Mouse (Mus musculus) liver (tissue): ENCODE measurements around the gene Farsa.
"Not testable (repeated sequence)": the region's sequence is repeated elsewhere in the genome, so short reads cannot be mapped to it uniquely, and the experiment has no call there.

Experiments
- DNase-seq: peaks from one replicate; pipeline ENCODE4 v3.0.0-alpha.2; 2020; ENCODE audit warnings: mixed read lengths

The Farsa gene

DNA sequence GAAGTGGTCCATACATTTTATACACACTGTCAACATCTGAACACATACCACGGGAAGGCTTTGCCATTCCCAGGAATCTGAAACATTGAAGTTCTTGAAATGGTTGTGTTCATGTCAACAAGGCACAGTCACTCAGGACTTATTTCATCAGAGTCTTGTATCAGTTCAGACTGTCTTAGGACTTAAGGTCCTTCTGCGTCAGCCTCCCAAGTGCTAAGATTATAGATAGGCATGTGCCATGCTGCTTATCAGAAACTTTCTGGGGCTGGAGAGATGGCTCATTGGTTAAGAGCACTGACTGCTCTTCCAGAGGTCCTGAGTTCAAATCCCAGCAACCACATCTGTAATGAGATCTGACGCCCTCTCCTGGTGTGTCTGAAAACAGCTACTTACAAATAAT lies 17.6 kb downstream of the Farsa start:
- no peak for DNase-seq

DNA sequence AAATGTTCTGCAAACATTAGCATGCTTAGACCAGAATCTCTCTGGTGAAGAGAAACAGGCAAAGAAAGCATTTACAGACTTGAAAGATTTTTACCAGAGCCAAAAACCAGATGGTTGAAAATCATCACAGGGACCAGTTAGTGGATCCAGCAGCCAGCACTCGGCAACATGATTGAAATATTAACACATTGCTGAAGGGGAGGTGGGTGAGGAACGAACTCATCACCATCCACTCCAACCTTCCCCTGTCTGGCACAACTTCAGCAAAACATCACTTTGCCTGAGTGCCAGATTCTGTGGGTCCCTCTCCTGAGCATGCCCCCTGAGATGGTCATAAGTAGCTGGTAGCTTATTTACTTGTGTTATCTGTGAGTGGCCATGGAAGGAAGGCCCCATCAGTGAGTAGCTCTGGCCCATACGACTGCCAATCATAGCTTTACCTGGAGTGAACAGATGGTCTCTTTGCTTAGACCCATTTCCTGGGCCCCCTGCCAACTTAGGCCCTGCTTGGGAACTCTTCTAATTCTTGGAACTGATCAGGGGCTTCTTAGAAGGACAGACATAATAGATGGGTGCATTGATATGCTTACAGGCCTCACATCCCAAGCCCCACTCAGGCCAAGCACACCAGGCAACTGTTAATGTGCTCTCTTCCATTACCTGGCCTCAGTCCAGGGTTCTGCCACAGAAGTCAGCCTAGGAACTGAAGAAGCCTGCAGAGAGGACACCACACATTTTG lies 20.7 kb downstream of the Farsa start:
- DNase-seq = no peak

- DNase-seq = peak; percentile 43
Measured at GRCm38 (mm10) chr8:84878915-84879314, 22.1 kb downstream of the Farsa start.

GRCm38 (mm10) chr8:84884728-84885127 lies 27.9 kb downstream of the Farsa start:
- no peak for DNase-seq

- no peak for DNase-seq
Measured at GRCm38 (mm10) chr8:84888280-84888679, 31.5 kb downstream of the Farsa start.

- no peak for DNase-seq
Measured at GRCm38 (mm10) chr8:84889141-84889540, 32.4 kb downstream of the Farsa start.

- DNase-seq = no peak
Measured at GRCm38 (mm10) chr8:84892993-84893708, 36.4 kb downstream of the Farsa start.

DNA sequence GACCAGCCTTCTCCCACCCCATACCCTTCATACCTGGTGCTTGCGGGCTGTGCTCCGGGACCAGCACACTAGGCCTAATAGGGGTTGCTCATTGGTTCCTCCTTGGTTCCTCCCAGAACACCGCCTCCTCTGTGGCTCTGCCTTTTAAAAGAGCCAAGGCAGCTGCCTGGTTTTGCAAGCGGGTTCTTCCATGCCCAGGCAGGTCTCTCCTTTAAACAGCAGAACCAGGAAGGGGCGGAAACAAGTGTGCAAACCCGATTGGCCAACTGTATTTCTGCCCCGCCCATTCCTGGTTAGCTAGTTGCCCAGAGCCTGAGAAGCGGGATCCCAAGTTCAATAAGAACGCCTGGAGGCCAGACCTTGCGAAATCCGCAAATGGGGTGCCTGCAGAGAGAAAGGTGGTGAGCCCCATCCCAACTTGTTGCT lies 36.9 kb downstream of the Farsa start, which contains the start of gene Gcdh:
TSS of gene Gcdh (minus strand) at position 213 of the 426 bp plus-strand sequence.
- DNase-seq = peak; percentile 95

DNA sequence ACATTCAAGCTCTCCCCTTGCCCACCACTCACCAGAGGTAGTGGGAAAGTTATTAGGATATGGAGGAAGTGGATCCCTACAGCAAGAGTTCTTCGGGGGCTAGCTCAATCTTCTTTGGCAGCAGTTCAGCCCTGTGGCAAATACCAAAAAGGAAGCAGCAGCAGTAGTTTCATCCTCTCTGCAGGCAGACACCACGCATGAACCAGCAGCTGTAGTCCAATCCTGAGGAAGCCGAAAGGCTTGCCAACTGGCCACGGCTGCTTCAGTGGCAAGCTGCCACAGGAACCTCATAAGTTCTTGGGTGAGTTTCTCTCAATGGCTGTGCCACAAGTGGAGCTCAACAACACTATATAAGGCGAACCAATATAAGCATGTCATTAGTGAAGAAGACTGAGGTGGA lies 39.2 kb downstream of the Farsa start:
- no peak for DNase-seq

GRCm38 (mm10) chr8:84901071-84901470 lies 44.3 kb downstream of the Farsa start:
- peak; percentile 89 for DNase-seq

- peak; percentile 87 for DNase-seq
Measured at GRCm38 (mm10) chr8:84901752-84902151, 45.0 kb downstream of the Farsa start, which contains the start of gene Klf1. Klf1 (plus strand) TSS chr8:84901928.

- DNase-seq = peak; percentile 47
Measured at GRCm38 (mm10) chr8:84902367-84902919, 45.7 kb downstream of the Farsa start.

DNA sequence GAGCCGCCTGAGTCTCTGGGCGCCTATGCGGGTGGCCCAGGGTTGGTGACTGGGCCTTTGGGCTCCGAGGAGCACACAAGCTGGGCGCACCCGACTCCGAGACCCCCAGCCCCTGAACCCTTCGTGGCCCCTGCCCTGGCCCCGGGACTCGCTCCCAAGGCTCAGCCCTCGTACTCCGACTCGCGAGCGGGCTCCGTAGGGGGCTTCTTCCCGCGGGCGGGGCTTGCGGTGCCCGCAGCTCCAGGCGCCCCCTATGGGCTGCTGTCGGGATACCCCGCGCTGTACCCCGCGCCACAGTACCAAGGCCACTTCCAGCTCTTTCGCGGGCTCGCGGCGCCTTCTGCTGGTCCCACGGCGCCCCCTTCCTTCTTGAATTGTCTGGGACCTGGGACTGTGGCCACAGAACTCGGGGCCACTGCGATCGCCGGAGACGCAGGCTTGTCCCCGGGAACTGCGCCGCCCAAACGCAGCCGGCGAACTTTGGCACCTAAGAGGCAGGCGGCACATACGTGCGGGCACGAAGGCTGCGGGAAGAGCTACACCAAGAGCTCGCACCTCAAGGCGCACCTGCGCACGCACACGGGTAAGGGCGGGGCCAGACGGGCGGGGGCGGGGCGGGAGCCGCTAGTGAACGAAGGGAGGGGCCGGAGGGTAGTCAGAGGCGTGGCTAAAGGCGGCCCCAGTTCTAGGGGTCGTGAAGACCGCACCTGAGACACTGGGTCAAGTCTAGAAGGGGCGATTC lies 46.3 kb downstream of the Farsa start:
- peak; percentile 94 for DNase-seq

DNA sequence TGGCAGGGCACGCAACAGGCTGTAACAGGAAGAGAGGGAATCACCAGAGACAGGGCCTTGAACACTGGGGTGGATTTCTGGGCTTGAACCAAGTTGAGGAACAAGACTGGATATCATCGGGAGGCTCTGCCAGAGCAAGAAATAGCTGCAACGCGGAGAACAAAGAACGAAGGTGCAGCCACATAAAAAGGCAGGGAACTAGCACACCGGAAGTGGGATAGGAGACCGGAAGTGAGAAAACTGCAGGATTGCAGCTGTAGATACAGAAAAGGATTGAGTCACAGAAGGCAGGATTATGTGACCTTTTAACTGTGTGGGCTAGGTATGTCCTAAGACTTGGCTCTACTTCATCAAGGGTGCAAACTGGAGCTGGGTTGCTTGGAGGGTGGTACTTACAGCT lies 47.6 kb downstream of the Farsa start:
- no peak for DNase-seq

DNA sequence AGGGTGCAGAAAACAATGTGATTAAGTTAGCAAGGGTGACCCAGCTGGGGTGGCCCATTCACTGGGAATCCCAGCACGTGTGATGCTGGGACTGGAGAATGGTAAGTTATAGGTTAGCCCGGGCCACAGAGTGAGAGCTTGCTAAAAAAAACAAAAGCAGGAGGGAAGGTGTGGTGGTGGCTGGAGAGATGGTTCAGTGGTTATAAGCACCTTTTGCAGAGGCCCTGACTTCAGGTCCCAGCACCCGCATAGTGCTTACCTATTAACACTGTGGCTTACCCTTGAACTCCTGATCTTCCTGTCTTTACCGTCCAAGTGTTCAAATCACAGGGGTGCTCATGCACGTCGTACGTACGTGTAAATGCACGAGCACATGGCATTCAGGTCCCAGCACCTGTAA lies 50.2 kb downstream of the Farsa start:
- DNase-seq = no peak

GRCm38 (mm10) chr8:84907493-84907892 lies 50.7 kb downstream of the Farsa start:
- DNase-seq = no peak

DNA sequence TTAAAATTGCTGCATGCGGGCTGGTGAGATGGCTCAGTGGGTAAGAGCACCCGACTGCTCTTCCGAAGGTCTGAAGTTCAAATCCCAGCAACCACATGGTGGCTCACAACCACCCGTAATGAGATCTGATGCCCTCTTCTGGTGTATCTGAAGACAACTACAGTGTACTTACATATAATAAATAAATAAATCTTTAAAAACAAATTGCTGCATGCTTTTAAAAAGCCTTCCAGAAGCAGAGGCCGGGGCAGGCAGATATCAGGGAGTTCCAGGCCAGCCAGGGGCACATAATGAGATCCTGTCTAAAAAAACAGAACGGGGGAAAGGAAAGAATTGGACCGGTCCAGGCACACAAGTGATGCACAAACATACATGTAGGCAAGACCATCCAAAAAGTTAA lies 51.2 kb downstream of the Farsa start:
- not testable (repeated sequence) for DNase-seq

DNA sequence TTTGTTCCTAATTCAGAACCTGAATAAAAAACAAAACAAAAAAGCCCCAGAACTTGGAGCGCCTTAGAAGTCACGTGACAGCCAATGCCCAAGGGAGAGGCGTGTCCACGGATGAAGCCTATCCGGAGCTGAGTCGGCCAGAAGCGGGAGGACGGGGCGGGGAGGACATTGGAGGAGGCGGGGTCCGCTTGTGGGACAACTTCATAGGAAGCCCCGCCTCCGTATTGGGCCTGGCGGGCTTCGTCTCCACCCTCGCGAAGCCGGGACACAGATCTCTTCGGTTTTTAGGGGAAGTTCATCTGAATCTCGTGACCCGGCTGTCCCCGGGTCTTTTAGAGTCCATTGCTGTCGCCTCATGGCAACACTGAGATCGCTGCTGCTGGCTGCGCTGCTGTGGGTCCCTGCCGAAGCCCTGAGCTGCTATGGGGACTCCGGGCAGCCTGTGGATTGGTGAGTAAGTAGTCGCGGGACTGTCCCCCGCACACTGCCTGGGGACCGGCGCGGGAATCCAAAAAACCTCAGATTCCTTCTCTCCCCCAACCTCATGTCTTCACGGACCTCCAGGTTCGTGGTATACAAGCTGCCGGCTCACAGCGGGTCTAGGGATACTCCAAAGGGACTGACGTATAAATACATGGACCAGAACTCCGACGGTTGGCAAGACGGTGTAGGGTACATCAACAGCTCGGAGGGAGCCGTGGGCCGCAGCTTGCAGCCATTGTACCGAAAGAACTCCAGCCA lies 51.8 kb downstream of the Farsa start, which contains the start of gene Dnase2a:
TSS of gene Dnase2a (plus strand) at position 140 of the 741 bp plus-strand sequence.
- peak; percentile 99 for DNase-seq

GRCm38 (mm10) chr8:84909162-84909767 lies 52.5 kb downstream of the Farsa start:
- DNase-seq = no peak

DNA sequence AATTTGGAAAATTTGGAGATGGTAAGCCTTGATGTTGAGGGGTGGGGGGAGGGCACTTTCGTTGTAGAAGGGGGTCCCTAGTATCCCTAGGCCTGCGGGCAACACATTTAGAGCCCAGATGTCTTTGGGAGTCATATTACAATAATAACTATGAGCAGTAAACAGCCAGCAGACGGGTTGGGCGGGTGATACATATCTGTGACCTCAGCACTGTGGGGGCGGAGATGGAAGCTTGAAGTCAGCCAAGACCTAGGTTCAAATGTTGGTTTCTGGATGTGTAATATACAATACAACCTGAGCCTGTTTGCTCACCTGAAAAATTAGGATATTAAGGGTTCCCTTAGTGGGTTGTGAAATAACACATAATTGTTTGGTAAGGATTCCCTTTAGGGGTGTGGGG lies 53.2 kb downstream of the Farsa start:
- peak; percentile 56 for DNase-seq

DNA sequence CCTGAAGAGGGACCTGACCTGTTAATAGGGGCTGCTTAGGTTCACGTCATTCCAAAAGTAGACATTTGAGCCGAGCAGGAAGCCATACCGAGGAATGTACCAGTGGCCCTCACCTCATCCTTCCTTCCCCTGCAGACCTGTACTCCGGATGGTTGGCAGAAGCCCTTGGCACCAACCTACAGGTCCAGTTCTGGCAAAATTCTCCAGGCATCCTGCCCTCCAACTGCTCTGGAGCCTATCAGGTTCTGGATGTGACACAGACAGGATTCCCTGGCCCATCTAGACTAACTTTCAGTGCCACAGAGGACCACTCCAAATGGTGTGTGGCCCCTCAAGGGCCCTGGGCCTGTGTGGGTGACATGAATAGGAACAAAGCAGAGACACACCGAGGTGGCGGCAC lies 53.8 kb downstream of the Farsa start:
- DNase-seq = no peak

GRCm38 (mm10) chr8:84911854-84912253 lies 55.1 kb downstream of the Farsa start:
- no peak for DNase-seq
